Mouse (Mus musculus) embryonic facial prominence, embryonic 12.5 days (tissue): Measurements from ENCODE around the gene Gm28305. TPM values are rescaled to one million over a fixed set of nuclear protein-coding genes. Genes with fewer than 3 reads are reported as not detected.
A peak's percentile ranks its signal among the peaks of the same experiment; 100 is the strongest.

Source experiments
- ATAC-seq: fragments of 200-750 bp; cut with Nextera tagmentation; 2 replicates; pipeline ENCODE4 v1.8.0; 2017; ENCODE audit not compliant: insufficient number of reproducible peaks, insufficient read depth, low FRiP score, low TSS enrichment
- H3K27ac ChIP-seq: fragments of 300-500 bp; sonication (generic); 2 replicates; pipeline ENCODE4 v1.5.1; 2016; ENCODE audit warnings: mild to moderate bottlenecking
- H3K27me3 ChIP-seq: fragments of 300-500 bp; sonication (generic); 2 replicates; pipeline ENCODE4 v1.6.1; 2016; ENCODE audit warnings: mild to moderate bottlenecking, moderate library complexity
- H3K36me3 ChIP-seq: fragments of 300-500 bp; sonication (generic); 2 replicates; pipeline ENCODE4 v1.6.1; 2016; ENCODE audit warnings: mild to moderate bottlenecking
- H3K4me1 ChIP-seq: fragments of 300-500 bp; sonication (generic); 2 replicates; pipeline ENCODE4 v1.6.1; 2016
- H3K4me2 ChIP-seq: fragments of 300-500 bp; sonication (generic); replicated peaks from 2 replicates; pipeline ENCODE4 v1.6.1; 2016; ENCODE audit warnings: mild to moderate bottlenecking, moderate library complexity
- H3K4me3 ChIP-seq: fragments of 300-500 bp; sonication (generic); 2 replicates; pipeline ENCODE4 v1.5.1; 2016; ENCODE audit warnings: mild to moderate bottlenecking
- H3K9ac ChIP-seq: fragments of 300-500 bp; sonication (generic); 2 replicates; pipeline ENCODE4 v1.6.1; 2016; ENCODE audit warnings: mild to moderate bottlenecking, moderate library complexity
- H3K9me3 ChIP-seq: fragments of 300-500 bp; sonication (generic); 2 replicates; pipeline ENCODE4 v1.6.1; 2016; ENCODE audit warnings: mild to moderate bottlenecking, moderate library complexity
- WGBS: fragments of 180-500 bp; shearing (Covaris S2); methylation state at CpG from one replicate; pipeline ENCODE4 v1.1.7; 2016; 5-methylcytosine and 5-hydroxymethylcytosine counted together
- polyA plus RNA-seq: library from polyadenylated mRNA; unstranded; fragments of >200 nt; fragmentation: Nextera tagmentation; extraction: Ambion mirVana; gene quantifications from 2 replicates; pipeline ENCODE4 v1.2.1, GENCODE M21; 2016

Gene Gm28305
- polyA plus RNA-seq, 1 experiment from 2014 or later: not detected

DNA sequence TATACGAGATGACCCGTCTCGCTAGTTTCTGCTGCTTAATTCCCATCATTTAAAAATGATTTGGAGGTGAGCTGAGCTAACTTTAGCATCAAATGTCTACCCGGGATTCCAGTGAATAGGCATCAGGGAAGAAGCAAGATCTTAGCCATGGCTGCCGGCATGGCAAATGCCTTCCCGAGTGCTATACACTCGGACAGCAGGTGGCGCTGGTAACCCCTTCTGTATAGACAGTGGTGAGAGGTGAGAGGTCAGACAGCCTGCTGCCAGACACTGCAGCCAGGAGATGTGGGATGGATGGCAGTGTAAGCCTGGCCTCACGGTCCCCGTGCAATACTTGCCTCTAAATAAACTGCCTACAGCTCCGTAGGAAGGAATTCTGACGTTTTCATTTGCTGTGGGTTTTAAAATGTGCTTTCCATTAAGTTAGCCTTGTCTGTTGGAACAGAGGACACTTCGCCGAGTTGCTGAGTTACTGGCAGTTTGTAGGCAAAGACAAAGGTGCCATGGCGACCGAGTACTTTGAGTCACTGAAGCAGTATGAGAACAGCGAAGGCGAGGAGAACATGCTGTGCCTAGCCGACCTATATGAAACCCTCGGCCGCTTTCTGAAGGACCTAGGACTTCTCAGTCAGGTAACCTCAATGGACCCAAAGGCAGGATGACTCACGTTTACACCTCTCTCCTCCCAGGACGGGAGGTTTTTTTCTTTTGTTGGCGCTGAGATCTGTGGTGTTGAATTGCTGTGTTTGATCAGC is 5.0 kb upstream of the Gm28305 start:
- ATAC-seq: no peak
- peaks cover 28% of the 10 kb centered on the region for H3K36me3 ChIP-seq
- H3K27me3 ChIP-seq: no peaks in the 10 kb centered on the region
- no peak overlapping the region for H3K9ac ChIP-seq
- H3K9me3 ChIP-seq: no peaks in the 10 kb centered on the region
- H3K27ac ChIP-seq: no peak overlapping the region
- 47% methylated on average over 24 of the region's 24 CpGs for WGBS
- no peak overlapping the region for H3K4me2 ChIP-seq
- H3K4me3 ChIP-seq: no peak overlapping the region
- H3K4me1 ChIP-seq: no peaks in the 10 kb centered on the region

DNA sequence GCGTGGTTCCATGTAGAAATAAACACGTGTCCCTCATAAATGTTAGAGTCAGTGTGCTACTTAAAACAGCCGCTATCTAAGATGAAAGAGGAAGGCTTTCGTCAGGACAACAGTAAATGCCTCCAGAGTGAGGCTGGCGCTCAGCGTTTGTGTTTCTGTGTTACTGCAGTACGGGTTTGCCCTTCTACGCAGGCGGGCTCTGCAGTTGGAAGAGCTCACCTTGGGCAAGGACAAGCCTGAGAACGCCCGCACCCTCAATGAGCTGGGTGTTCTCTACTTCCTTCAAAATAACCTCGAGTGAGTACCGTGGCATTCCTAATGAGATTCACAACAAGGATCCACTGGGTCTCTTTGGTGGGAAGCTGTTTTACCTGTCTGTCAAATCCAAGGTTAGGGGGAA is 2.2 kb upstream of the Gm28305 start:
- H3K4me1 ChIP-seq: no peaks in the 10 kb centered on the region
- no peak overlapping the region for H3K27ac ChIP-seq
- H3K4me2 ChIP-seq: no peak overlapping the region
- peaks cover 33% of the 10 kb centered on the region for H3K36me3 ChIP-seq
- ATAC-seq: no peak
- WGBS: 90% methylated on average over 13 of the region's 13 CpGs
- no peak overlapping the region for H3K4me3 ChIP-seq
- H3K9ac ChIP-seq: no peak overlapping the region
- no peaks in the 10 kb centered on the region for H3K27me3 ChIP-seq
- H3K9me3 ChIP-seq: no peaks in the 10 kb centered on the region

DNA sequence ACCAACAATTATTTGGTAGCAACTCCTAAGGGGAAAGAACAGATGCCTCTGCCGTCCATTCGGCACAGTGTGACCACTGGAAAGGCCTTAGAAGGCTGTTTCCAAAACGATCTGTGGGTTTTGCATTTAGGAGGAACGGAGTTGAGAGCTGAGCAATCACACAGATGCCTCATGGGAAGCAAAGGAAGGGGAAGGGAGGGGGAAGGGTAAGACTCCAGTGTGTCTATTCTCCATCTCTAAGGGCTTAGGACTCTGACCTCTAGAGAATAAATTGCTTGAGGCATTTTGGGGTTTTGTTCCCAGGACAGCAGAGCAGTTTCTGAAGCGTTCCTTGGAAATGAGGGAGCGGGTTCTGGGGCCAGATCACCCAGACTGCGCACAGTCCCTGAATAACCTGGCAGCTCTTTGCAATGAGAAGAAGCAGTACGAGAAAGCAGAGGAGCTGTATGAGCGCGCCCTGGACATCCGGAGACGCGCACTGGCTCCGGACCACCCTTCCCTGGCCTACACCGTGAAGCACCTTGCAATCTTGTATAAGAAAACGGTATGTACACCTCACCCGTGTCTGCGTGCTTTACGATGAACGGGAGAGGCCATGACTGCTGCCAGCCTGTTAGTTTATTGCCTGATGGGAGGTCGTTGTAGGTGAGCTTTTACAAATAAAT is 1.3 kb upstream of the Gm28305 start:
- Histone ChIP-seq H3K4me3 (no peak overlapping the region), H3K4me1 (no peaks in the 10 kb centered on the region), H3K36me3 (peaks cover 31% of the 10 kb centered on the region), H3K9ac (no peak overlapping the region), H3K27ac (no peak overlapping the region), H3K9me3 (no peaks in the 10 kb centered on the region), H3K27me3 (no peaks in the 10 kb centered on the region), H3K4me2 (no peak overlapping the region)
- WGBS: 90% methylated on average over 21 of the region's 21 CpGs
- no peak for ATAC-seq

DNA sequence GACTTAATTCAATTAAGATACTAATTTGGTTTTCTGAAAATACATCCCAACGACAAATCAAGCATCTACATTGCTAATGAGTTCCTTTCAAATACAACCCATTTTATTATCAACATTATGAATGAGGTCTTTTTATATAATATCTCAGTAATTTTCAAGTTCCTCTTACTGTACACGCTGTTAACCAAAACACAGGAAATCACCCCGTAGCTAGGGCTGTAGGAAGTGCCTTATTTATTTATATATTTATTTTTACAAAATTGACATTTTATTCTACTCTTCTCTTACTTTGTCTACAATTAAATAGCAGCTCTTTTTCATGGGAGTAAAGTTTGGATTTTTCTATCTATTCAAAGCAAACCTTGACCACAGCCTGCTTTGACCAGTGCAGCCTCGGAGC is 720 bp upstream of the Gm28305 start:
- H3K4me3 ChIP-seq: no peak overlapping the region
- H3K9me3 ChIP-seq: no peaks in the 10 kb centered on the region
- no peak overlapping the region for H3K4me2 ChIP-seq
- H3K4me1 ChIP-seq: no peaks in the 10 kb centered on the region
- H3K27ac ChIP-seq: no peak overlapping the region
- peaks cover 31% of the 10 kb centered on the region for H3K36me3 ChIP-seq
- 84% methylated on average over 4 of the region's 4 CpGs for WGBS
- H3K27me3 ChIP-seq: no peaks in the 10 kb centered on the region
- no peak overlapping the region for H3K9ac ChIP-seq
- ATAC-seq: no peak

DNA sequence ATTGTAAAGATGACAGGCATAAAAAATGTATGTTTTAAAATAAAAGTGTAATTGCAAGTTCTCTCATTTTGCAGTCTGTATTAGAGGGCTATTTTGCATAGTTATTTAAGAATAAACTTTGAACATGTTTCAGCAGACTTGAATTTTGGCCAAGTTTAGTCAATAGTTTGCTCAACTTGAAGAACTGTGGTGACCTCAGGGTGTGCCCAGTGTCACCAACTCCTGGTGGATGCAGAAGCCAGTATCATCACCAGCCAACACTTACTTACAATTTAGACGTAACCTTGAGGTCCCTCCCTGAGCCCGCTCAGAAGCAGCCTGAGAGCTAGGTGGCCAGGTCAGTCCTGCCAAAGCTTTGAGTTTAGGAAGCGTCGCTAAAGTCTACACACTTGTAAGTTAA is 3.2 kb downstream of the Gm28305 start:
- Histone ChIP-seq H3K36me3 (peaks cover 40% of the 10 kb centered on the region), H3K4me1 (no peaks in the 10 kb centered on the region), H3K27ac (no peak overlapping the region), H3K9ac (no peak overlapping the region), H3K9me3 (no peaks in the 10 kb centered on the region), H3K4me3 (no peak overlapping the region), H3K4me2 (no peak overlapping the region), H3K27me3 (no peaks in the 10 kb centered on the region)
- WGBS: 86% methylated on average over 4 of the region's 4 CpGs
- ATAC-seq: no peak

DNA sequence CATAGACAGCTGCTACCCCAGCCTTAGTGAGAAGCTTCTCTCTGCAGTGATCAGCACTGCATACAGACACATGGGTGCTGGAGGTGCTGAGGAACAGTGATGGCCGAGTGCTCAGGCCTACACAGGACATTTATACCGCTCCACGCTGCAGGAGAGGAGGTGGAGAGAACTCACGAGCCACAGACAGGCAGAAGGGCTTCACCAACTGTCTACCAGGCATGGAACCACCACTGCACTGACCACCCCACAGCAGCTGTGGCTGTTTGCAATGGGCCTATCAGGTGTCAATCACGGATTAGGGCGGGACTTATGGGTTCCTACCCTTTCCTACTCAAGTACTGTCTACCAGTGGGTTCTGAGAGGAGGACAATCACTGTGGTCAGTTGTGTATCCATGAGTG is 10.6 kb downstream of the Gm28305 start:
- Histone ChIP-seq H3K9ac (no peak overlapping the region), H3K27me3 (no peaks in the 10 kb centered on the region), H3K36me3 (peaks cover 85% of the 10 kb centered on the region), H3K4me1 (no peaks in the 10 kb centered on the region), H3K27ac (no peak overlapping the region), H3K9me3 (no peaks in the 10 kb centered on the region), H3K4me2 (no peak overlapping the region), H3K4me3 (no peak overlapping the region)
- 89% methylated on average over 6 of the region's 6 CpGs for WGBS
- 0 out of 2 replicates have a peak, but pooled peaks have one; percentile 41 for ATAC-seq

DNA sequence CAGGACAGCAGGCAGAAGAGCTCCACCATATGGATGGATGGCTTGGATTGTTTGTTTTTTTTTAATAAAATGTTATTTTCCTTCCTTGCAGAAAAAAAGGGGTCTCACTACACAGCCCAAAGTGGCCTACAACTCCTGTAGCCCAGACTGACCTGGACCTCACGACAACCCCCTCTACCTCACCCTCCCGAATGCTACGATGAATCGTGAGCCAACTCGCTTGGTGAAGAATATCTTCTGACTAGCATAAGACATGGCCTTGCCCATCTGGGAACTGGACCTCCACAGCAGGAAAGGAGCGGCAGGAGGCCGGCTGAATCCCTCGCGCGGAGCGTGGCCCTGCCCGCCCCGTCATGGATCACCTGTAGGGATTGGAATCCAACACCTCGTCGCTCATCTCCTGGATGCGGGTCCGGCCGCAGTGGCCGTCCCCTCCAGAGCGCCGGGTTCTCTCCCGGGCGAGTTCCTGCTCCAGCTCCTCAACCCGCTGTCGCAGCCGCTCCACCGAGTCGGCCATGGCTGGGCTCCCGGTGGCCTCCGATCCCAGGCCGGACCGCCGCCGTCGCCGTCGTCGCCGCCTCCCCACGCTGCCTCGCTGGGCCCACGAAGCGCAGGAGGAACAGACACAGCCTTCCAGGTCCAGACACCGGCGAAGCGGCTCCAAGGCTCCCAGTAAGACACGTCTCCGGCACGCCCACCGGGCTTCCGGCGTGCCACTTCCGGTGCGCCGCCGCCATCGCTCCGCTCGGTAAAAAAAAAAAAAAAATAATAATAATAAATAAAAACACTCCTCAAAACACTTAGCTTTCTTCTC is 22.2 kb downstream of the Gm28305 start, which contains the start of gene Uba5:
Gene Uba5 (minus strand): TSS at position 705 of the 814 bp plus-strand sequence.
- H3K27ac ChIP-seq: 0 out of 2 replicates have a peak within 1 kb of the TSS, but pooled peaks have one; percentile 54
- peak within 1 kb of the TSS; percentile 99 for H3K4me3 ChIP-seq
- H3K4me1 ChIP-seq: peaks cover 16% of the 10 kb centered on the region
- H3K36me3 ChIP-seq: peaks cover 27% of the 10 kb centered on the region
- H3K9me3 ChIP-seq: no peaks in the 10 kb centered on the region
- ATAC-seq: peak; percentile 58; the same call in 1 of the 2 replicates
- 1% methylated on average over 59 of the region's 59 CpGs for WGBS
- H3K27me3 ChIP-seq: no peaks in the 10 kb centered on the region
- H3K9ac ChIP-seq: peak within 1 kb of the TSS; percentile 86
- peak within 1 kb of the TSS; percentile 85 for H3K4me2 ChIP-seq

DNA sequence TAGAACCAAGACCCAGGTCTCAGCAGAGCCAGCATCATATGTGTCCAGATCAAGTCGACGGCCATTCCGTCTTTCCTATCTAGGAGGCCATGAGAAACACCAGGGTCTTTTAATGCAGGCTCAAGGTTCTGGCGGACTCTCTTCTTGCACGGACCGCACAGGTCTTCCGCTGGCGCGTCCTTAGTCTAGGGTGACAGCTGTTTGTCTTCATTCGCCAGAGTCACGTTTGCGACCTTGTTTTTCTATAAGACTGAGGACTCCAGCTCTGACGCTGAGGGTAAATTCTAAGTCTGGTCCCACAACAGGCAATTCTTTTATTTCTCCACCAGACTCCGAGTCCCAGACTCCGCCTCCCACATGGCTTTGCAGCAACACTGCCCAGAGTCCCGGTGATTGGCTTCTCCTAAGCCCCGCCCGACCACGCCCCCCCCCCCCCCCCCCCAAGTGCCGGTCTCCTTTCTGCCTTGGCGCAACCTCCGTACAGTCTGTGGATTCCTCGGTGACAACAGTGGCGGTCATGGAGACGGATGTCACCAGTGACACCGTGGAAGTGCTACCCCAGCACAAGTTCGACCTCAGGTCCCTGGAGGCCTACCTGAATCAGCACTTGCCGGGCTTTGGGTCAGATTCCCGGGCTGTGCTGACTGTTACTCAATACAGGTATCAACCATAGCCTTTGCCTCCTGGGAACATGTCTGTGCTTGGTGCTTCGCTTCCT is 22.9 kb downstream of the Gm28305 start, which contains the start of gene Acad11:
Gene Acad11 (plus strand): TSS at position 134 of the 718 bp plus-strand sequence.
- Histone ChIP-seq H3K27me3 (no peaks in the 10 kb centered on the region), H3K4me1 (peaks cover 16% of the 10 kb centered on the region), H3K4me3 (peak within 1 kb of the TSS; percentile 99), H3K4me2 (peak within 1 kb of the TSS; percentile 85), H3K36me3 (peaks cover 19% of the 10 kb centered on the region; the same call in 1 of the 2 replicates), H3K9me3 (no peaks in the 10 kb centered on the region), H3K27ac (0 out of 2 replicates have a peak within 1 kb of the TSS, but pooled peaks have one; percentile 54), H3K9ac (peak within 1 kb of the TSS; percentile 86)
- peak; percentile 92 for ATAC-seq
- under 1% methylated on average over 29 of the region's 30 CpGs for WGBS

DNA sequence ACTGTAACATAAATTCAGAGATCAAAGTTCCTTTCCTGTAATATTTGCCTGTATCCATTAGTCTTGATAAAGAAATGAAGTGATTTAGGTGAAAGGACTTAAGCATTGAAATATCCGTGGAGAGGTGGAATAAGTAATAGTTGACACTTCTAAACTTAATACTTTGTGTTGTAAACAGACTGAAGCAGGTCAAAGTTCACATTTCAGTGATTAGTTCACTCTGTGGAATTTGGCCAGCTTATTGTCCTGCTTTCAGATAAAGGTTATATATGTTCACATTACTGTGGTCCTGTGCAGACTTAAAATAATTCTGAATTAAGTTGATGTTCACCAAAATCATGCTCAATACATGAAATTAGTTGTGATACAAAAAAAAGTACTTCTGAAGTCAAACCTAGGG is 24.1 kb downstream of the Gm28305 start:
- no peak overlapping the region for H3K9ac ChIP-seq
- WGBS: 22% methylated on average over 1 of the region's 1 CpGs
- H3K36me3 ChIP-seq: peaks cover 15% of the 10 kb centered on the region; the same call in 1 of the 2 replicates
- H3K27ac ChIP-seq: no peak overlapping the region
- H3K9me3 ChIP-seq: no peaks in the 10 kb centered on the region
- no peak overlapping the region for H3K4me2 ChIP-seq
- no peak for ATAC-seq
- peaks cover 16% of the 10 kb centered on the region for H3K4me1 ChIP-seq
- no peaks in the 10 kb centered on the region for H3K27me3 ChIP-seq
- H3K4me3 ChIP-seq: no peak overlapping the region

DNA sequence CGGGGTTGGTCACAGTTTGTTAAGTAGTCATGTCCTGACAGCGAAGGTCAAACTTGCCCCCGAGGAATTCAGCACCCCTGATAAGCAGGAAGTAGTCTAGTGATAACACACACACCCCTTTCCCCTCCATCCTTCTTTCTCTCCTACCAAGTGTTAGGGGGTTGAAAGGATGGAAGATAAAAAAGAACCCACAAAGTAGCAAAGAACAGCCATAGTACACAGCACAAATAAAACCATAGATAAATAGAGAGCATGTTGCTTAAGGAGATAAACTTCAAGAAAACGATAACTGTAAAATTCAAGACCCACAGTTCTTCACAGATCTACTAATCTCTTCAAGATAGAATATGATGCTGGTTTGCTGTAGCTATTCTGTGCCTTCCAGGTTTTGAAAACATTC is 29.8 kb downstream of the Gm28305 start:
- no peaks in the 10 kb centered on the region for H3K27me3 ChIP-seq
- H3K4me1 ChIP-seq: no peaks in the 10 kb centered on the region
- no peak overlapping the region for H3K27ac ChIP-seq
- ATAC-seq: no peak
- no peaks in the 10 kb centered on the region for H3K36me3 ChIP-seq
- no peak overlapping the region for H3K4me3 ChIP-seq
- H3K9ac ChIP-seq: no peak overlapping the region
- H3K9me3 ChIP-seq: no peaks in the 10 kb centered on the region
- WGBS: 74% methylated on average over 4 of the region's 4 CpGs
- no peak overlapping the region for H3K4me2 ChIP-seq
